Mouse (Mus musculus): ENCODE measurements around the gene Pdia5.
A peak's percentile ranks its signal among the peaks of the same experiment; 100 is the strongest.

Pdia5 gene

GRCm38 (mm10) chr16:35431608-35432007, 59.1 kb downstream of the Pdia5 start:
- DNase-seq = no peak

GRCm38 (mm10) chr16:35424926-35425325, 65.7 kb downstream of the Pdia5 start:
- no peak for DNase-seq

GRCm38 (mm10) chr16:35423250-35424139, 67.2 kb downstream of the Pdia5 start:
- DNase-seq = no peak

- no peak for DNase-seq
Measured at GRCm38 (mm10) chr16:35422705-35423104, 68.0 kb downstream of the Pdia5 start.

- DNase-seq = no peak
Measured at GRCm38 (mm10) chr16:35422141-35422540, 68.5 kb downstream of the Pdia5 start.

GRCm38 (mm10) chr16:35414616-35415015, 76.1 kb downstream of the Pdia5 start:
- DNase-seq = no peak

GRCm38 (mm10) chr16:35406706-35407105, 84.0 kb downstream of the Pdia5 start:
- no peak for DNase-seq

GRCm38 (mm10) chr16:35406166-35406565, 84.5 kb downstream of the Pdia5 start:
- no peak for DNase-seq

GRCm38 (mm10) chr16:35405348-35406080, 85.2 kb downstream of the Pdia5 start:
- DNase-seq = no peak

- no peak for DNase-seq
Measured at GRCm38 (mm10) chr16:35404864-35405263, 85.8 kb downstream of the Pdia5 start.

GRCm38 (mm10) chr16:35403891-35404290, 86.8 kb downstream of the Pdia5 start:
- no peak for DNase-seq

- DNase-seq = no peak
Measured at GRCm38 (mm10) chr16:35403356-35403755, 87.3 kb downstream of the Pdia5 start.

- DNase-seq = no peak
Measured at GRCm38 (mm10) chr16:35392813-35393212, 97.9 kb downstream of the Pdia5 start.

GRCm38 (mm10) chr16:35385654-35386053, 105.0 kb downstream of the Pdia5 start:
- DNase-seq = no peak

GRCm38 (mm10) chr16:35380048-35380447, 110.6 kb downstream of the Pdia5 start:
- no peak for DNase-seq

- no peak for DNase-seq
Measured at GRCm38 (mm10) chr16:35379344-35379743, 111.3 kb downstream of the Pdia5 start.

- no peak for DNase-seq
Measured at GRCm38 (mm10) chr16:35364063-35364428, 126.6 kb downstream of the Pdia5 start.

- peak; percentile 89 to 91 for DNase-seq
Measured at GRCm38 (mm10) chr16:35363150-35364062, 127.3 kb downstream of the Pdia5 start, which contains the start of gene Sec22a. Sec22a (minus strand) TSS chr16:35363918.

GRCm38 (mm10) chr16:35362221-35362620, 128.5 kb downstream of the Pdia5 start:
- no peak for DNase-seq

- peak; percentile 80 to 82 for DNase-seq
Measured at GRCm38 (mm10) chr16:35360593-35360992, 130.1 kb downstream of the Pdia5 start.

- DNase-seq = no peak
Measured at GRCm38 (mm10) chr16:35357449-35357848, 133.2 kb downstream of the Pdia5 start.
